Mouse (Mus musculus) kidney, embryonic 14.5 days (tissue): ENCODE data around the gene Iqcg. TPM values are rescaled to one million over a fixed set of nuclear protein-coding genes. Genes with fewer than 3 reads are reported as not detected.

Source experiments
- ATAC-seq: fragments of 200-750 bp; cut with Nextera tagmentation; 2 replicates; pipeline ENCODE4 v1.8.0; 2017; ENCODE audit warnings: moderate number of reproducible peaks, mild to moderate bottlenecking, moderate TSS enrichment, moderate library complexity; ENCODE audit not compliant: low FRiP score, low TSS enrichment
- H3K27ac ChIP-seq: fragments of 300-500 bp; sonication (generic); 2 replicates; pipeline ENCODE4 v1.5.1; 2014; ENCODE audit warnings: low read depth, mild to moderate bottlenecking, low read length, moderate library complexity, mixed read lengths
- H3K27me3 ChIP-seq: fragments of 300-500 bp; sonication (generic); 2 replicates; pipeline ENCODE4 v1.6.1; 2014; ENCODE audit warnings: mild to moderate bottlenecking, low read length; ENCODE audit not compliant: control insufficient read depth, insufficient read depth
- H3K36me3 ChIP-seq: fragments of 300-500 bp; sonication (generic); 2 replicates; pipeline ENCODE4 v1.6.1; 2014; ENCODE audit warnings: low read length, mixed read lengths; ENCODE audit not compliant: control insufficient read depth, insufficient read depth
- H3K4me1 ChIP-seq: fragments of 300-500 bp; sonication (generic); 2 replicates; pipeline ENCODE4 v1.6.1; 2014; ENCODE audit warnings: low read length, mixed read lengths; ENCODE audit not compliant: control insufficient read depth, insufficient read depth
- H3K4me2 ChIP-seq: fragments of 300-500 bp; sonication (generic); replicated peaks from 2 replicates; pipeline ENCODE4 v1.6.1; 2014; ENCODE audit warnings: low read depth, mild to moderate bottlenecking, low read length
- H3K4me3 ChIP-seq: fragments of 300-500 bp; sonication (generic); 2 replicates; pipeline ENCODE4 v1.5.1; 2014; ENCODE audit warnings: mild to moderate bottlenecking, low read length
- H3K9ac ChIP-seq: fragments of 300-500 bp; sonication (generic); 2 replicates; pipeline ENCODE4 v1.6.1; 2014; ENCODE audit warnings: low read depth, mild to moderate bottlenecking, low read length, moderate library complexity
- H3K9me3 ChIP-seq: fragments of 300-500 bp; sonication (generic); 2 replicates; pipeline ENCODE4 v1.6.1; 2016; ENCODE audit warnings: low read length; ENCODE audit not compliant: control insufficient read depth
- WGBS: fragments of 180-500 bp; shearing (Covaris S2); extraction: QIAGEN DNeasy Blood & Tissue Kit; methylation state at CpG from one replicate; pipeline ENCODE4 v1.1.7; 2014; 5-methylcytosine and 5-hydroxymethylcytosine counted together
- polyA plus RNA-seq: library from polyadenylated mRNA; unstranded; fragments of >200 nt; fragmentation: Nextera tagmentation; extraction: Ambion mirVana; gene quantifications from 2 replicates; pipeline ENCODE4 v1.2.1, GENCODE M21; 2014

Iqcg gene
- polyA plus RNA-seq, 1 experiment from 2014 or later, result 5.1 TPM

DNA sequence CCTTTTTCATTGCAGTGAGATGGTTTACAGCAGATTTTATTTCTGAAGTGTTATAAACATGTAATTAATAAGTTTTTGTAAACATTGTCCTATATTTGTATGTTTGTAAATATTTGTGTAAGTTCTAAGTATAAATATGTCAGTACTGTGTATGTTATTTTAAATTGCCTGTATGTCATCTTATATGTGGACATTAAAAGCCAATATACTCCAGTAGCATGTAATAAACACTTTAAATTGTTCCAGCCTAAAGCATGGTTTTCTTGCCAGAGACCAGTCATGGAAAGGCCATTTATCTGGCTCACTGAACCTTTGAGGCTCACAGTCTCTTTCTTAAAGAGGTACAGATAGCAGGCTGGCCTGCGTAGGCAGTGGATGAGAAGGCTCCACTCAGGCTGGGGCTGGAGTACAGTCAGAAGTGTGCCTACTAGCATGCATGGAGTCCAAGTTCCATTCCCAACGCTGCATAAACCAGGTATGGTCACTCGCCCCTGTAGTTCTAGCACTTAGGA is 40.6 kb downstream of the Iqcg start:
- Histone ChIP-seq H3K4me1 (no peaks in the 10 kb centered on the region), H3K4me2 (no peak overlapping the region), H3K4me3 (no peak overlapping the region), H3K9ac (no peak overlapping the region), H3K27ac (no peak overlapping the region), H3K9me3 (no peaks in the 10 kb centered on the region), H3K27me3 (no peaks in the 10 kb centered on the region), H3K36me3 (peaks cover 43% of the 10 kb centered on the region)
- ATAC-seq, result no peak
- 93% methylated on average over 3 of the region's 3 CpGs for WGBS

DNA sequence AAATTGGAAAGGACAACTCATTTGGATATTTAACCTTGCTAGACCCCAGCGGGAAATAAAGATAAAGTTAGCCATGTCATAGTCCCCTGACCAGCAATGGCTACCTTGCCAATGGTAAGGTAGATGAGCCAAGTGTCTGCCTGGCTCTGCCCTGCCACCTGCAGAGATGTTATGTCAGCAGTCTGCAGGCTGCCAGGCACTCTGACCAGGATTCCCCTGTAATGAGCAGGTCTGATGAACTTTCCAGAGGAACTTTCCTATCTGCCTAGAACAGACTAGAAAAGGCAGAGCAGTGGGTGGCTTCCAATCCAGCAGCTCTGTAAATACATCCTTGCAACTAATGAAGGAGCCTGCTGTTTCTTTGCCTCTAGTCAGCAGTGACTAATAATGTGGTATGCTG is 41.1 kb downstream of the Iqcg start:
- Histone ChIP-seq H3K4me3 (no peak overlapping the region), H3K9me3 (no peaks in the 10 kb centered on the region), H3K9ac (no peak overlapping the region), H3K27ac (no peak overlapping the region), H3K4me2 (no peak overlapping the region), H3K27me3 (no peaks in the 10 kb centered on the region), H3K36me3 (peaks cover 48% of the 10 kb centered on the region), H3K4me1 (no peaks in the 10 kb centered on the region)
- no peak for ATAC-seq
- WGBS, result 94% methylated on average over 1 of the region's 1 CpGs

DNA sequence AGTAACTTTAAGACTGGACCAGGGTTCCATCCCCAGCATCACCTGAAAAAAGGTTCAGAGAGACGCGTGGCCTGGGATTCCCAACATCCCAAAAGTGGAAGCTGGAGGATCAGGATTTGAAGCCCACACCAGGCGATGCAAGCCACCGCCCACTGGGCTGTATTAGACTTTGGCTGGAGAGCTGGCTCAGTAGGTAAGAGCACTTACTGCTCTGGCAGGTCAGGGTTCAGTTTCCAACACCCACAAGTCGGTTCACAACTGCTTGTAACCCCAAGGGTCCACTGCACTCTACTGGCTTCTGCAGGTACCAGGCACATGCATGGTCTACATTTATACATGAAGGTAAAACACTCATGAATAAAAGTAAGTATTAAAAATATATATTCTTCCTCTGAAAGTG is 42.2 kb downstream of the Iqcg start:
- no peak for ATAC-seq
- H3K27me3 ChIP-seq, result no peaks in the 10 kb centered on the region
- H3K36me3 ChIP-seq, result peaks cover 59% of the 10 kb centered on the region
- H3K4me2 ChIP-seq, result no peak overlapping the region
- H3K9ac ChIP-seq, result no peak overlapping the region
- no peak overlapping the region for H3K4me3 ChIP-seq
- H3K27ac ChIP-seq, result no peak overlapping the region
- H3K4me1 ChIP-seq, result no peaks in the 10 kb centered on the region
- H3K9me3 ChIP-seq, result no peaks in the 10 kb centered on the region
- 92% methylated on average over 5 of the region's 5 CpGs for WGBS

DNA sequence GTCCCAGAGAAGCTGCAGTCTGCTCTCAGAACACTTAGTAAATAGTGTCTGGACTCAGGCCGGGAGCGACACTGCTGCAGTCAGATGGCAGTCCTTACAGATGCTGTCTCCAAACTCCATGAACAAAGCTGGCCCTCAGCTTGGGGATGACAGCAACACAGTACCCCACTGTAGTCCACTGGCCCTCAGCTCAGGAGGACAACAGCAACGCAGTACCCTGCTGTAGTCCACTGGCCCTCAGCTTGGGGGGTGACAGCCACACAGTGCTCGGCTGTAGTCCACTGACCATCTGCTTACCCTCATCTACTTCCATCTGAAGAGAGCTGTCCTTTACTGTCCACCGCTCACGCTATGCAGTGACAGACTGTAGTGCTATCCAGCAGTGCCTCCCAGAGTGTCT is 45.9 kb downstream of the Iqcg start:
- no peak overlapping the region for H3K4me3 ChIP-seq
- H3K9ac ChIP-seq, result no peak overlapping the region
- no peaks in the 10 kb centered on the region for H3K4me1 ChIP-seq
- WGBS, result 92% methylated on average over 6 of the region's 6 CpGs
- no peaks in the 10 kb centered on the region for H3K27me3 ChIP-seq
- H3K27ac ChIP-seq, result no peak overlapping the region
- H3K36me3 ChIP-seq, result peaks cover 78% of the 10 kb centered on the region
- no peak for ATAC-seq
- no peaks in the 10 kb centered on the region for H3K9me3 ChIP-seq
- H3K4me2 ChIP-seq, result no peak overlapping the region

DNA sequence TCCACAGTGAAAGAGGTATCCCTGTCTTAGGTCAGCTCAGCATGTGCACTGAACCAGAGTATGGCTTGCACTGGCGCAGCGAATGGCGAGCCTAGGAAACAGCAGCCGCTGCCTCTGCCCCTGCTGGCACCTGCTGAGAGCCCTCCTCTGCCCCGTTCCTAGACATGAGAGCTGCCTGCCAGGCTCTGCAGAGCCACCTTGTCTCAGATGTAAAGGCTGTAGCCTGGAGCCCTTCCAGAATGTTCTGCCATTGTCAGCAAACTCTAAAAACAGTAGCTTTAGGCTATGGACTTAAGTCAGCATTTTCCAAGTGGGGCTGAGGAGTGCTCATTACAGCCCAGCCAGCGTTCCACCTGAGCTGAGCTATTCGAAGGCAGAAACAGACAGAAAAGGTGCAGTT is 48.6 kb downstream of the Iqcg start:
- H3K4me3 ChIP-seq, result no peak overlapping the region
- no peak overlapping the region for H3K9ac ChIP-seq
- no peaks in the 10 kb centered on the region for H3K27me3 ChIP-seq
- no peak overlapping the region for H3K27ac ChIP-seq
- H3K4me2 ChIP-seq, result no peak overlapping the region
- no peaks in the 10 kb centered on the region for H3K9me3 ChIP-seq
- ATAC-seq, result no peak
- no peaks in the 10 kb centered on the region for H3K4me1 ChIP-seq
- peaks cover 56% of the 10 kb centered on the region for H3K36me3 ChIP-seq
- 85% methylated on average over 7 of the region's 7 CpGs for WGBS

DNA sequence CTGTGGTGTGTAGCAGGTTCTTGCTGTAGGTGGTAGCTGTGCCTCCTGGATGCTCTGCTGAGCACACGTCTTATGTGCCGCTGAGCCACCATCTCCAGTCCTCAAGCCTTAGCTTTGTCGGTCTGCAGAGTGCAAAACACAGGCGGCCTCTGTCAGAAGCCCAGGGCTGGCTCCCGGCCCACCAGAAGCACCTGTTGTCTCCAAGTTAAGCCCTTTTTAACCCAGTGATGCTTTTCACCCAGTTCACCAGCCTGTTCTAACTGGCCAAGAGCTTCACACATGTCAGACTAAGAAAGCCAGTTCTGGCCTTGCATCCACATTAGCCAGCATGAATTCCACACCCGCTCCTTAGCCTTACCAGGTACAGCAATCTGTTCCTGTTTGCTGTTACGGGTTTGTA is 49.1 kb downstream of the Iqcg start:
- 88% methylated on average over 7 of the region's 7 CpGs for WGBS
- no peak overlapping the region for H3K27ac ChIP-seq
- H3K4me2 ChIP-seq, result no peak overlapping the region
- peaks cover 52% of the 10 kb centered on the region for H3K36me3 ChIP-seq
- H3K9me3 ChIP-seq, result no peaks in the 10 kb centered on the region
- no peak overlapping the region for H3K4me3 ChIP-seq
- ATAC-seq, result no peak
- H3K4me1 ChIP-seq, result no peaks in the 10 kb centered on the region
- no peak overlapping the region for H3K9ac ChIP-seq
- H3K27me3 ChIP-seq, result no peaks in the 10 kb centered on the region

DNA sequence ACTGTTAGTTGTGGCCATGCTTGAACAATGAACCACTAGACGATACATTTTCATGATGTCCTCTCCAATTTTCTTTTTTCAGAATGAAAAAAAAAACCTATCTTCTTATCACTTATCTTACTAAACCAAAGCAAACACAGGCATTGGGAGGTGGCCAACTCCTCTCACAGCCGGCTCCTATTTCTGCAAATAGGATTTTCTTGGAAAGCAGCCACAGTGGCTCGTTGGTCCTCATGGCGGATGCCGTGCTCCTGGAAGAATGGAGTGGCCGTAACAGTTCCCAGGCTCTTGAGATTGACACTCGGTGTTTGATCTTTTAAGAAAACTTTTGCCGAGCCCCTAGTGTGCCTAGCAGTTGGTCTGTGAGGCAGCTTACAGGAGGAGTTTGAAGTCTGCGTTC is 50.8 kb downstream of the Iqcg start:
- H3K4me1 ChIP-seq, result no peaks in the 10 kb centered on the region
- WGBS, result 69% methylated on average over 9 of the region's 9 CpGs
- no peaks in the 10 kb centered on the region for H3K27me3 ChIP-seq
- H3K4me2 ChIP-seq, result no peak overlapping the region
- H3K36me3 ChIP-seq, result peaks cover 62% of the 10 kb centered on the region
- no peak for ATAC-seq
- no peak overlapping the region for H3K9ac ChIP-seq
- H3K27ac ChIP-seq, result no peak overlapping the region
- H3K9me3 ChIP-seq, result no peaks in the 10 kb centered on the region
- no peak overlapping the region for H3K4me3 ChIP-seq

DNA sequence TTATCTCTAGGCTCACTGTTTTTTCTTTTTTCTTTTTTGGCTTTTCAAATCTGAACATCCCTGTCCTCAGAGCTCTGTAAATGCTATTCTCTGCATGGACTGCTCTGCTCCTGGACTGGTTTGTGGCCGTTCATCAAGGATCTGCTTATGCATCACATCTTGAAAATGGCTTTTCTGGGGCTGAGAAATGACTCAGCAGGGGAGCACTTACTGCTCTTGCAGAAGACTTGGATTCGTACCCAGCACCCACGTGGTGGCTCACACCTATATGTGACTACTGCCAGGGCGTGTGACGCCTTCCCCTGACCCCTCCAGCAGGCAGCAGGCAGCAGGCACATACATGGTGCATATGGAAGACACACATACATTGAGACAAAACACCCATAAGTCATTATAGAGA is 63.9 kb downstream of the Iqcg start:
- Histone ChIP-seq H3K36me3 (peaks cover 58% of the 10 kb centered on the region), H3K4me1 (no peaks in the 10 kb centered on the region)
- 90% methylated on average over 5 of the region's 5 CpGs for WGBS

DNA sequence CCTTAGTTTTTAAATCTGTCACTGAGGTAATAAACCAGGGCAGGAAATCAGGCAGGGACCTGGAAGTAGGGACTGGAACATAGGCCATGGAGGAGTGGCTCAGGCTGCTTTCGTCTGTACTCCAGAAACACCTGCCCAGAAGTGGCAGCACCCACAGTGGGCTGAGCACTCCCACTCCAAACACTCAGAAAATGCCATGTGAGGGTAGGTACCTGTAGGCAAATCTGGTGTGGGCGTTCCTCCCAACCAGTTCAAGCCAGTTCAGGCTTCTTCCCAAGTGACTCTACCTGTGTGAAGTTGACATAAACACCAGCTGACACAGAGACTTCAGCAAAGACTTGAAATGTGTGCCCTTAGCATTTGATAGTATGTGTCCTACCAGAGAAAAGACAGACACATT is 71.4 kb downstream of the Iqcg start:
- Histone ChIP-seq H3K9ac (no peak overlapping the region), H3K4me1 (no peaks in the 10 kb centered on the region), H3K36me3 (peaks cover 60% of the 10 kb centered on the region), H3K4me3 (no peak overlapping the region), H3K27ac (no peak overlapping the region), H3K4me2 (no peak overlapping the region), H3K9me3 (no peaks in the 10 kb centered on the region), H3K27me3 (no peaks in the 10 kb centered on the region)
- ATAC-seq, result no peak
- 82% methylated on average over 2 of the region's 2 CpGs for WGBS

More for the DNA sequence above, 63.9 kb downstream of the Iqcg start:
- no peaks in the 10 kb centered on the region for H3K27me3 ChIP-seq
- no peak for ATAC-seq
- no peak overlapping the region for H3K4me2 ChIP-seq
- H3K9ac ChIP-seq, result no peak overlapping the region
- H3K9me3 ChIP-seq, result no peaks in the 10 kb centered on the region
- no peak overlapping the region for H3K27ac ChIP-seq
- H3K4me3 ChIP-seq, result no peak overlapping the region

DNA sequence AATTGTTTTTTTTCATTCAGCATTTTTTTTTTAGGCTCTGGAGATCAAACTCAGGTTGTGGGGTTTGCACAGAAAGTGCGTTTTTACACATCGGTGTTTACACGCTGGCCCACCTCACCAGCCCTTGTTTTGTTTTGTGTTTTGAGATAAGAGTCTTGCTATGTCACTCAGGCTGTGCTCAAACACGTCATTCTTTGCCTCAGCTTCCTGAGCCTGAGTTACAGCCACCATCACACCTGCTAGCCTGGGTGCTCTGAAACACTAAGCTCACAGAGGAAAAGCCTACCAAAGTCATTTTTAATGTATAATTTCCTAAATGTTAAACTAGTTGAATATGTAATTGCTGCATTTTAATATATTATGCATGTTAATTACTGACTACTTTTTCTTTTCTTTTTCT is 74.6 kb downstream of the Iqcg start:
- H3K4me2 ChIP-seq, result no peak overlapping the region
- ATAC-seq, result no peak
- peaks cover 65% of the 10 kb centered on the region for H3K36me3 ChIP-seq
- no peaks in the 10 kb centered on the region for H3K9me3 ChIP-seq
- no peaks in the 10 kb centered on the region for H3K27me3 ChIP-seq
- no peak overlapping the region for H3K27ac ChIP-seq
- H3K4me3 ChIP-seq, result no peak overlapping the region
- no peak overlapping the region for H3K9ac ChIP-seq
- no peaks in the 10 kb centered on the region for H3K4me1 ChIP-seq
- 88% methylated on average over 4 of the region's 4 CpGs for WGBS
